Mouse (Mus musculus) heart, embryonic 15.5 days (tissue): ENCODE measurements around the gene Dcaf8. TPM values are rescaled to one million over a fixed set of nuclear protein-coding genes. Genes with fewer than 3 reads are reported as not detected.

ENCODE experiments used
- ATAC-seq: fragments of 200-750 bp; cut with Nextera tagmentation; replicated peaks from 2 replicates; pipeline ENCODE4 v1.8.0; 2017; ENCODE audit warnings: low read depth, moderate TSS enrichment; ENCODE audit not compliant: insufficient number of reproducible peaks, insufficient read depth, low FRiP score
- H3K27ac ChIP-seq: fragments of 300-500 bp; sonication (generic); 2 replicates; pipeline ENCODE4 v1.5.1; 2015; ENCODE audit warnings: mild to moderate bottlenecking, inconsistent platforms
- H3K27me3 ChIP-seq: fragments of 300-500 bp; sonication (generic); 2 replicates; pipeline ENCODE4 v1.6.1; 2015; ENCODE audit warnings: inconsistent platforms
- H3K36me3 ChIP-seq: fragments of 300-500 bp; sonication (generic); 2 replicates; pipeline ENCODE4 v1.6.1; 2015; ENCODE audit warnings: mild to moderate bottlenecking, inconsistent platforms
- H3K4me1 ChIP-seq: fragments of 300-500 bp; sonication (generic); replicated peaks from 2 replicates; pipeline ENCODE4 v1.6.1; 2015; ENCODE audit warnings: inconsistent platforms
- H3K4me2 ChIP-seq: fragments of 300-500 bp; sonication (generic); 2 replicates; pipeline ENCODE4 v1.6.1; 2015; ENCODE audit warnings: inconsistent platforms, mild to moderate bottlenecking, moderate library complexity
- H3K4me3 ChIP-seq: fragments of 300-500 bp; sonication (generic); 2 replicates; pipeline ENCODE4 v1.5.1; 2015; ENCODE audit warnings: mild to moderate bottlenecking, inconsistent platforms
- H3K9ac ChIP-seq: fragments of 300-500 bp; sonication (generic); 2 replicates; pipeline ENCODE4 v1.6.1; 2015; ENCODE audit warnings: mild to moderate bottlenecking, inconsistent platforms
- H3K9me3 ChIP-seq: fragments of 300-500 bp; sonication (generic); replicated peaks from 2 replicates; pipeline ENCODE4 v1.6.1; 2016; ENCODE audit warnings: inconsistent platforms
- WGBS: fragments of 180-500 bp; shearing (Covaris S2); methylation state at CpG from one replicate; pipeline ENCODE4 v1.1.7; 2015; ENCODE audit warnings: mixed read lengths; 5-methylcytosine and 5-hydroxymethylcytosine counted together
- polyA plus RNA-seq: library from polyadenylated mRNA; unstranded; fragments of >200 nt; fragmentation: Nextera tagmentation; extraction: Ambion mirVana; gene quantifications from 2 replicates; pipeline ENCODE4 v1.2.1, GENCODE M21; 2015

Dcaf8 gene
- polyA plus RNA-seq, 1 experiment from 2014 or later = 107 TPM

DNA sequence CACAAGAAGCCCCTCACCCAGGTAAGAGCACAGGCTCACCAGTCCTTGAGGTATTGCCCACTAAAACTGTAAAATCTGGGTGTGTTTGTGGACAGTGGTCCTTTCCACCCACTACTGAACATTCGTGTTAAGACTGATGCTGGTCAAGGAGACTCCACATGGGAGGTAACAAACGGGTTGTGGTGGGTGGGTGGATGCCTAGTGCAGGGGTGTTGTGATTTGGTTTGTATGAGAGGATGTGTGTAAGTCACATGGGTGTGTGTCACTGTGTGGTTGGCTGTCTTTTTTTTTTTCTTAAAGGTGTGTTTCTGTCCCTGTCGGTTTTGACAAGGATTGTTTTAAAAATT is 57.8 kb downstream of the Dcaf8 start:
- H3K9me3 ChIP-seq = no peaks in the 10 kb centered on the region
- peak overlapping the region; percentile 94 for H3K27ac ChIP-seq
- H3K36me3 ChIP-seq = no peaks in the 10 kb centered on the region
- peak overlapping the region; percentile 73 for H3K4me3 ChIP-seq
- peak overlapping the region; percentile 82 for H3K9ac ChIP-seq
- H3K4me1 ChIP-seq = peaks cover 66% of the 10 kb centered on the region
- 7% methylated on average over 3 of the region's 3 CpGs for WGBS
- ATAC-seq = no peak
- H3K27me3 ChIP-seq = no peaks in the 10 kb centered on the region
- peak overlapping the region; percentile 72 for H3K4me2 ChIP-seq

DNA sequence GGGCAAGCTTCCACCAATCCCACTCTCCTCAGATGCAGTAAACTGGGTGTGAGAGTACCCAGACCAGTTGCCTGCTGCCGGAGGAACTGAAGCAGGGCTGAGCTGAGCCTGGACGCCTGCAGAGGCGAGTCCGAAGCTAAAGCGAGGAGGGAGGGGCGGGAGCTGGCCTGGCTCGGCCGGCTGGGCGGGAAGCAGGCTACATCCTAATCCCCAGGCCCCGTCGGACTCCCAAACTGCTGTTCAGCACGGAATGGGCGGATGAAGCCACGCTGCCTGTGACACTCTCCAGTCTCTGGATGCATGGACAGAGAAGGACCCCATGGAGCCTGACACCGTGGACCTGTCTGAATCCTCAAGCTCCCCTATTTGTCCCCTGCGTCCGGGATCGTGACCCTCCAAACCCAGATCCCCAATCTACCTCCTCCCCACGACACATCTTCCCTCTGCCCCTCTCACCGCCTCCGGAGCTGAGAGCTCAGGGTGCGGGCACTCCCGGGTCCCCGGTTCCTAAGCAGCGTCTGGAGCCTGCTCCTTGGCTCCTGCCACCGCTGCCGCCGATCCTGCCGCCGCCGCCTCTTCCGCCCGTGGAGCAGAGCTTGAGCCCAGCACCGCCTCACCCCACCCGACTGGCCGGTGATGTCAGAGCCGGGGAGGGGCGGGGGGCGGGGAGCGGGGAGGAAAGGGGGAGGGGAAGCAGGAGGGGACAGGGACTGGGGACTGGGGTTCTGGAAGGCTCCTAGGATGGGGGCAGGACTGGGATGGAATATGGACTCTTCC is 58.4 kb downstream of the Dcaf8 start, which contains the start of gene Pea15a:
TSS of gene Pea15a (minus strand) at position 664 of the 777 bp plus-strand sequence.
- no peaks in the 10 kb centered on the region for H3K27me3 ChIP-seq
- H3K27ac ChIP-seq = peak within 1 kb of the TSS; percentile 94
- peak within 1 kb of the TSS; percentile 72 for H3K4me2 ChIP-seq
- H3K9ac ChIP-seq = peak within 1 kb of the TSS; percentile 82
- WGBS = under 1% methylated on average over 39 of the region's 40 CpGs
- ATAC-seq = peak; percentile 85
- H3K4me3 ChIP-seq = peak within 1 kb of the TSS; percentile 73
- H3K9me3 ChIP-seq = no peaks in the 10 kb centered on the region
- no peaks in the 10 kb centered on the region for H3K36me3 ChIP-seq
- peaks cover 60% of the 10 kb centered on the region for H3K4me1 ChIP-seq

DNA sequence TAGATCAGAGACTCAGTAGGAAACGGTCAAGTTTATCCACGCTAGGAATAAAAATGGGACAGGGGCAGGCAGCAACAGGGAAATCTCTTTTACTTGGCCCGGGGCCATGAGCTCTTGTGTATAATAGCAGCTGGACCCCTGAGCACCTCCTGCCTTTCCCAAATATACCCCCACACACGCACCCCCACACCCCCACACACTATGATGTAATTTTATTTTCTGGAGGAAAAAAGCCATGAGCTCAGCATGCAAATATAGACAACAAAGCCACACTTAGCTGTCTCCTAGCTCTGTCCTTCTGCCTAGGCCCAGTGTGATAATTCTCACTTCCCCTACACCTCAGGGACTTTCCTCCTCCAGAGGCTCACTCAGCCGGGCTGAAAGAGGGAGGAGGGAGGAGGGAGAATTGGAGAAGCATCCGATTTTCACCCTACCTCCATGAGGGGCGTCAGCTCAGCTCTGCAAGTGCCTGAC is 59.3 kb downstream of the Dcaf8 start:
- peak overlapping the region; percentile 72 for H3K4me2 ChIP-seq
- H3K9ac ChIP-seq = peak overlapping the region; percentile 82
- peak overlapping the region; percentile 73 for H3K4me3 ChIP-seq
- no peaks in the 10 kb centered on the region for H3K27me3 ChIP-seq
- H3K36me3 ChIP-seq = no peaks in the 10 kb centered on the region
- WGBS = 18% methylated on average over 7 of the region's 7 CpGs
- H3K4me1 ChIP-seq = peaks cover 51% of the 10 kb centered on the region
- peak overlapping the region; percentile 94 for H3K27ac ChIP-seq
- no peaks in the 10 kb centered on the region for H3K9me3 ChIP-seq
- ATAC-seq = peak; percentile 7; the same call in 1 of the 2 replicates

DNA sequence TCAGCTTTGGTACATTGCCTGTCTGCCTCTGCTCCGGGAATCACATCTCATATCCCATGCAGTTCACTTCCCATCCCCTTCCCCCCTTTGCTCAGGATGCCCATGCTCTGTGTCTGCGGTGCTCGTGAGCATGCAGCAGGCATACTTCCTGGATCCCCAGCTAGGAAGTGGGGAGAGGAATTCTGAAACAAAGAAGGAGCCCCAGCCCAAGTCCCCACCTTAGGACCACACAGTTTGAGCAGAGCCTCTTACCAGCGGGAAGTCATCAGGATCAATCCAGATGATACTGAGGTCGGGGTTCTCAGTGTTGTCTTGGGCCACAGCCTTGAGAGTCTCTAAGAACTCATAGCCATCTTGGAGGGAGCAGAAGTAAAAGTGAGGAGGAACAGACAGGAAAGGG is 64.9 kb downstream of the Dcaf8 start:
- H3K9me3 ChIP-seq = no peaks in the 10 kb centered on the region

DNA sequence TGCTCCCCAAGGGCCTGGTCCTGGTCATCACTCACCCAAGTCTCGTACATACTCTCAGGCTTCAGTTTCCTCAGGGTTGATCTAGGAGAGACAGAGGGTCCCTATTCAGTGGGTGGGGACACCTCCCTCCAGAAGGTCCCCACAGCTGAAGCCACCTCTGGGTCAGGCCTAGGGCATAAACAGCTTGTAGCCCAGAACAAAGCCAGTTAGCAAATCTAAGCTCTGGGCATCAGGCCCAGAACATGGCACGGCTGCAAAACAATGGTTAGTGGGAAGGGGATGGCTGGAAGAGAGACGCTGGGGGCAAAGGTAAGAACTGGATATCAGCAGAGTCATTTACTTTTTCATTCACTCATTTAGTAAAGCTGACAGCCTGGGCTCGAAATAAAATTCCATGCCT is 65.9 kb downstream of the Dcaf8 start:
- WGBS = 64% methylated on average over 4 of the region's 4 CpGs
- H3K9ac ChIP-seq = no peak overlapping the region
- H3K9me3 ChIP-seq = no peaks in the 10 kb centered on the region
- H3K4me1 ChIP-seq = peaks cover 52% of the 10 kb centered on the region
- no peak overlapping the region for H3K4me2 ChIP-seq
- H3K36me3 ChIP-seq = no peaks in the 10 kb centered on the region
- H3K27ac ChIP-seq = peak overlapping the region; percentile 30; the same call in 1 of the 2 replicates
- H3K4me3 ChIP-seq = no peak overlapping the region
- no peak for ATAC-seq
- H3K27me3 ChIP-seq = no peaks in the 10 kb centered on the region

More for the DNA sequence above, 64.9 kb downstream of the Dcaf8 start:
- ATAC-seq = no peak
- Histone ChIP-seq H3K36me3 (no peaks in the 10 kb centered on the region), H3K4me2 (no peak overlapping the region), H3K27me3 (no peaks in the 10 kb centered on the region), H3K9ac (no peak overlapping the region), H3K27ac (peak overlapping the region; percentile 30; the same call in 1 of the 2 replicates), H3K4me1 (peaks cover 42% of the 10 kb centered on the region), H3K4me3 (no peak overlapping the region)
- 56% methylated on average over 5 of the region's 5 CpGs for WGBS

DNA sequence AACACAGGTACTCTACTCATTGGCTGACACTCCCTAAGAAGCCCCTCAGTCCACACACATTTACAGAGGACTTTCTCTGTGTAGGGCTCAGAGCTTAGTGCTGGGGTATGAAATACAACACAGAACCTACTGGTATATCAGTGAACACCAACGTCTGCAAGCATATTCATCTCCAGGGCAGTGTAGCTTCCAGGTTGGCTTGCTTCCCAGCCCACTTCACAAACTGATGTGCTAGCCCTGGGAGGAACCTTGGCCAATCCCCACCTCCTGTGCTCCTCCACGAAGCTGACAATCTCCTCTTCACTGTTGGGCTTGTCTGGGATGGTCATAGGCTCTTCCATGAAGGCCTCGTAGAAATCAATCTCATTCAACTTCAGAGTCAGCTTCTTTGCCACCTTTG is 66.9 kb downstream of the Dcaf8 start:
- H3K4me2 ChIP-seq = no peak overlapping the region
- 23% methylated on average over 3 of the region's 3 CpGs for WGBS
- peaks cover 62% of the 10 kb centered on the region for H3K4me1 ChIP-seq
- H3K9me3 ChIP-seq = no peaks in the 10 kb centered on the region
- H3K9ac ChIP-seq = no peak overlapping the region
- peak; percentile 54 for ATAC-seq
- H3K36me3 ChIP-seq = no peaks in the 10 kb centered on the region
- peak overlapping the region; percentile 70 for H3K27ac ChIP-seq
- no peak overlapping the region for H3K4me3 ChIP-seq
- no peaks in the 10 kb centered on the region for H3K27me3 ChIP-seq

DNA sequence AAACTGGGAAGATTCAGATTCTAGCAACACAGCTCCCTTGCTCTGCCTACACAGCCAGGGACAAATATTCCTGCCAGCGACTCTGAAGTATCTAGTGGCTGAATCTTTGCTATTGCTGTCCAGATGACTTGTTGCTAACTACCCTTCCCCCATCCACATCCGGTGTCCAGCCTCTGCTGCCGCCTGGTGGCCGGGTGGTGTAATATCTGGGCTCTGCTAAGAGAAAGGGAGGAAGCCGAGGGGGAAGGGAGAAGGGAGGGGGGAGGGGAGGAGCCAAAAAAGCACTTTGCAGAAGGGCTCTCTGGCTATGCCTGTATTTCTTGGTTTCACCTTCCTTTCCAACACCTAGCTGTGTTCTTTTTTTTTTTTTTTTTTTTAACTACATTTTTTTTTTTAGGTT is 69.3 kb downstream of the Dcaf8 start:
- peak overlapping the region; percentile 18 for H3K9ac ChIP-seq
- no peaks in the 10 kb centered on the region for H3K36me3 ChIP-seq
- H3K4me1 ChIP-seq = peaks cover 86% of the 10 kb centered on the region
- H3K9me3 ChIP-seq = no peaks in the 10 kb centered on the region
- ATAC-seq = peak; percentile 23; the same call in 1 of the 2 replicates
- peak overlapping the region; percentile 86 for H3K27ac ChIP-seq
- peak overlapping the region; percentile 21 for H3K4me3 ChIP-seq
- 0% methylated on average over 5 of the region's 5 CpGs for WGBS
- peak overlapping the region; percentile 51 for H3K4me2 ChIP-seq
- no peaks in the 10 kb centered on the region for H3K27me3 ChIP-seq

DNA sequence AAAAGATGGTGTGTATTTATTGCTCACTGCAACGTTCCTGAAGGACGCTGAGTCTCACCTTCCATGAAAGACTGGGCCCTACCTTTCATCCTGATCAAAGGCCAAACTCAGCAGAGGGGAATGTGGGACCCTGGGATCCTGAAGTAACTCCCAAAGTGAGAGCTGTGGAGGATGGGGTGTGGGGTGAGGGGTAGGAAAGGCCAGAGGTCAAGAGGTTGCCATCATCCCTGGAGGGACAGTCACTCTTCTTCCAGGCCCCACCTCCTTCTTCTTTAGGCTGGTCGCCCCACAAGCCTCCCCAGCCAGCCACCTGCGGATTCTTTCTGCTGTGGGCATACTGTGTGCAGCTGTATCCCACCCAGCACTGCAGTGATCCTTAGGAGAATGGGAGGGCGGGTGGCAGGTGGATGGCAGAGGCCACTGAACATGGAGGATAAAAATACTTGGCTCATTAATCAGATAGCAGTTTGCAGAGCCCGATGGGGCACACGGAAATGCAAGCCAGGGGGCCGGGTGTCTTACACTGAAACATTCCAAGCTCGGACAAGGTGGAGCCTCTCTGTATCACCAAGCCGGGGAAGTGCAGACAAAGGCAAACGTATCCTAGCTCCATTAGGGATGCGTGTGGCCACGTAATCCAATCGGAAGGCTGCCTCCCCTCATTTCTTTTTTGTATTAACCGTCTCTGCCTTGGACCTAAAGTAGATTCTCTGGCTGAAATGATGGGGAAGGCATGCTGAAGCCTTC is 70.5 kb downstream of the Dcaf8 start:
- H3K4me2 ChIP-seq = peak overlapping the region; percentile 33; the same call in 1 of the 2 replicates
- H3K9me3 ChIP-seq = no peaks in the 10 kb centered on the region
- peak overlapping the region; percentile 91 for H3K27ac ChIP-seq
- peaks cover 89% of the 10 kb centered on the region for H3K4me1 ChIP-seq
- H3K27me3 ChIP-seq = no peaks in the 10 kb centered on the region
- WGBS = 43% methylated on average over 15 of the region's 15 CpGs
- ATAC-seq = no peak
- peak overlapping the region; percentile 3; the same call in 1 of the 2 replicates for H3K4me3 ChIP-seq
- no peaks in the 10 kb centered on the region for H3K36me3 ChIP-seq
- H3K9ac ChIP-seq = no peak overlapping the region

DNA sequence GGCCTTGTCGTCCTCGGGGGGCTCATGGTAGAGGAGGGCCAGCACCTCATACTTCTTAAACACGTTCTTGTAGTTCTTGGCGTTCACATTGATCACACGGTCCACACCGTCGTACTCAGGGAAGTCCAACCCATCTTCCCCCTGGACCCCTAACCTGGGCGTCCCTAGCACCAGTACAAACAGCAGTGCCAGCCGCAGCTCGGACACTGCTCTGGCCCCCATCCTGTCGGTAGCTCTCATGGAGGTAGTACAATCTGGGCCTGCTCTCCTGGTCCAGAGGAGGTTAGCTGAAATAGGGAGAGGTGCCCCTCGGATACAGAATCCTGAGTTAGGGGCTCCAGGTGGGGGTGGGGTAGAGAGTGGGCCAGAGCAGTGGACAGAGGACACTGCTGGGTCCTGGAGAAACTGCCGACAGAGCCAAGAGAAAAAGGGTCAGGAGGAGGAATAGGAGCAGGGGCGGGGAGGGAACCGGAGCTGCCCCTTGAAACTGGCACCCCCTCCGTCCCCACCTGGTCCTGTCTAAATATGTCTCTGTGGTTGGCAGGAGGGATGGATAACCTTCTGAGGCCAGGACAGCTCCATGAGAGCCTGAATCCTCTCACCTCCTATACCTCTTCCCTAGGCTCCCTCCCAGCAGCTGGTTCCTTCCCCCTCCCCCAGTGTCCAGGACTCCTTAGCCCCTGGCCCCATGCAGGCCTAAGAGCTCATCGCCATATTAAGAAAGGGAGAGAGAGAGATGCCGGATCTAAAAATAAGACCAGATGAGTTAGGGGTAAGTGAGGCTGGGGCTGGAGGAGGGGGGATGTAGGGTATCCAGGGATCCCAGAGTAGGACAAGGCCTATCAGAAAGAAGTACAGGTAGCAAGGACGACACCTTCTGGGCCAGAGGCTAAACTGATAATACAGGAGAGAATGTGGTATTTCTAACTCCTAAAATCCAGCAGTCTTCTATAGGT is 71.8 kb downstream of the Dcaf8 start, which contains the start of gene Casq1:
TSS of gene Casq1 (minus strand) at position 418 of the 956 bp plus-strand sequence.
- peaks cover 83% of the 10 kb centered on the region for H3K4me1 ChIP-seq
- H3K4me2 ChIP-seq = peak within 1 kb of the TSS; percentile 33
- no peaks in the 10 kb centered on the region for H3K36me3 ChIP-seq
- peak within 1 kb of the TSS; percentile 6; the same call in 1 of the 2 replicates for H3K4me3 ChIP-seq
- peak within 1 kb of the TSS; percentile 91 for H3K27ac ChIP-seq
- H3K9me3 ChIP-seq = no peaks in the 10 kb centered on the region
- H3K9ac ChIP-seq = peak within 1 kb of the TSS; percentile 10; the same call in 1 of the 2 replicates
- ATAC-seq = peak; percentile 17; the same call in 1 of the 2 replicates
- no peaks in the 10 kb centered on the region for H3K27me3 ChIP-seq
- 53% methylated on average over 19 of the region's 19 CpGs for WGBS

DNA sequence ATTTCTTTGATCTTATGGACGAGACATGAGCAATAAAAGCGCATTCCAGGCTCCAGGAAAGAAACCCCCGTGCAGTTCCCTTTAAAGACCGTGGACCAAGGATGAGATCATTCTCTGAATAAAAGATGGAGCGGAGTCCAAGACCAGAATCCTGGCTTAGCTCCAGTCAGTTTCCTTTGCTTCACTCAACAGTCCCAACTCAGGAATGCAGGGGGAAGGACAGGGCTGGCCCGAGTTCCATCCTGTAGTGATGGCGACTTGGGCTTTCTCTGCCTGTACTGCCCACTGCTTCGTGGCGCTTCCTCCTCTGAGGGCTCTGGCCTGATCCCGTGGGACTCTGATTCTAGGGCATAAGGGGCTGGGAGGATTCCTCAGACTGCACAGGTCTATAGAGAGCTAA is 72.5 kb downstream of the Dcaf8 start:
- WGBS = 13% methylated on average over 10 of the region's 10 CpGs

More for the DNA sequence above, 72.5 kb downstream of the Dcaf8 start:
- Histone ChIP-seq H3K27ac (peak overlapping the region; percentile 91), H3K4me1 (peaks cover 76% of the 10 kb centered on the region), H3K27me3 (no peaks in the 10 kb centered on the region), H3K9me3 (no peaks in the 10 kb centered on the region), H3K9ac (no peak overlapping the region), H3K36me3 (no peaks in the 10 kb centered on the region), H3K4me3 (no peak overlapping the region), H3K4me2 (peak overlapping the region; percentile 33)
- peak; percentile 84 for ATAC-seq
